Mouse (Mus musculus): ENCODE results near the gene Plxdc1.

GRCm38 (mm10) chr11:97896655-97897054, 89.6 kb downstream of the Plxdc1 start:
- TF ChIP-seq POLR2A (IDR thresholded peaks at IDR 0.05; ENCODE audit: borderline replicate concordance, control insufficient read depth, low read depth, low read length) (no peak), CTCF (IDR thresholded peaks at IDR 0.05; ENCODE audit: control insufficient read depth, insufficient read depth, low read length) (no peak)
